Mouse (Mus musculus): ENCODE results near the gene Vmn1r13.
"Not testable (repeated sequence)": the region's sequence is repeated elsewhere in the genome, so short reads cannot be mapped to it uniquely, and the experiment has no call there.

Vmn1r13 gene

DNA sequence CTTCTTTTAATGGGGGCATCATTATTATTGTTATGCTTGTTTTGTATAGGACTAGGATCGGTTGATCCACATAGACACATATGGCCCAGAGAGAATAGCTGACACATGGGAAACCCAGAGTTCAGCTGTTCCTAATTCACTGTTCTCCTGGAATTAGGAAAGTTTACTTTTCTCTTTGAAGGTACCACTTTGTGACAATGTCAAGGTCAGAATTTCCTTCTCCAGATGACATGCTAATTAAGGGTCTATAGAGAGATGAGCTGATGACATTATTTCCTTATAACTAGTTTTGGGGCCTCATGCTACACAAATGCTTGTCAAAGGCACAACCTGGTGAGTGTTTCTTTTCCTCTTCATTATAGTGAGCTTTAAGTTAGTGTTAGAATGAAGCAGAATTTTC is at the start of gene Vmn1r13:
Gene Vmn1r13 (plus strand): TSS at position 301 of the 400 bp plus-strand sequence.
- not testable (repeated sequence) for DNase-seq

DNA sequence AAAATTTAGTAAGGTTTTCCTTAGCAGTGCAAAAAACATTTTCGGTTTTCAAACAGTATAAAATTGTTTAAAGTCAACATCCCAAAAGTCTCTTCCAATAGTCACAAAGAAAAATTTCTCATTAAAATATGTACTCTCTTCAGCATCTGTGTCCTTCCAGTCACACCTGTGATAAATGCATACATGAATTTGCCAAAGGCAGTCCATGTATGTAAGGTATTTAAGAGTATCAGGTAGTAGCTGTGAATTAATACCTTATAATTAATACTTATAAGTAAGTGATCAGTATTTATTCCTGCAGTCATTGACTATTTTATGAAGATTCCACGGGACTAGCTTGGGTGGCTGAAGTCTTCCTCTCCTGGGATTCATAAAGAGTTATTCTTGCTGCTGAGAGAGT is 46.5 kb upstream of the Vmn1r13 start, which contains the start of gene Vmn1r12:
Gene Vmn1r12 (plus strand): TSS at position 301 of the 400 bp plus-strand sequence.
- DNase-seq, result no peak

DNA sequence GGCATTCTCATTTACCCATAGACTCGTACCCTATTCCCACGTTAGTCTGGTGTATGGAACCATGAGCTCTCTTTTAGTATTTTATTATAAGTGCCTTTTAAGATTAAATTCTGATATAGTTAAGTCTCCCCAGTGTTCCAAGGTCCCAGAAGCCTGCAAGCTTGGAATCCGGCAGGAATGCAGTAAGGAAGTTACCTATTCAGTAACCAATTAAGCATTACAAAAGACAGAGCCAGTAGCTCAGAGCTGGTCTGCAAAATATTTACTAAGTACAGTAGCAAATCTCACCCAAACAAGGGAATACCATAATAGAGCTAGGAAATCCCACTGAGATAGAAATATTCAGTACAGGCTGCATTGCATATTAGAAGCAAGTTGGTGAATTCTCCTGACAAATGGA is 13.1 kb upstream of the Vmn1r13 start:
- DNase-seq, result peak; percentile 20 to 38

DNA sequence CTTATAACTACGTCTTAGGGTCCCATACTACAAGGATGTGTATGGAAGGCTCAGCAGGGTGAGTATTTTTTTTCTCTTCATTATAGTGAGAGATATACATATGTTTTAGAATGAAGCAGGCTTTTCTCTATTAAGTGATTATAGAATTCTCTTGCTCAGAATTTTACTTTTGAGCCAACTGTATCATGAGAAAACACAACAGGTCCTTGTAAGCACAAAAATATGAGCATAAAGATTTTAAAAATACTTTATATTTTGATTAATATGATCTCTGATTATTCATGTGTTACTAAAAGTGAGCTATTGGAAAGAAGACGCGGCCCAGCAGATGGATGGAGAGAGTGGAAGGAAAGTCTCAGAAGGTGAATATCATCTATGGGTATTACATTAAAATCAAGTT is 28.3 kb downstream of the Vmn1r13 start, which contains the start of gene Vmn1r14:
Gene Vmn1r14 (plus strand): TSS at position 301 of the 400 bp plus-strand sequence.
- no peak for DNase-seq

DNA sequence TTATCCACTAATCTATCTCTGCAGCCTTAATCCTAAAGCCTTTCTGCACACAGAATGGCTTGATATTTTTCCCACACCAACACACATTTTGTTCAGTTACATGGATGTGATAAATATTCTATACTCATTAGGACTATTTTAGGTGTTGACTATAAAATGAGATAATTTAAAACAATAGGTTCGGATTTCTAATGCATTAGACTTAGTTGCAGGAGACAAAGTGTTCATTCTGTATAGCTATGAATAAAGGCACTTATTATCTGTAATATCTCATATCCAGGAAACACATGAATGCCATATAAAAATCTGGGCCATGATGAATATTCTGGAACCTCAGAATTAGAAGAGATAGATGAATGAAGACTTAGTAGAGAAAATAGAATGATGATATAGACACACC is 54.6 kb downstream of the Vmn1r13 start, which contains the start of gene Vmn1r15:
Gene Vmn1r15 (plus strand): TSS at position 301 of the 400 bp plus-strand sequence.
- no peak for DNase-seq

DNA sequence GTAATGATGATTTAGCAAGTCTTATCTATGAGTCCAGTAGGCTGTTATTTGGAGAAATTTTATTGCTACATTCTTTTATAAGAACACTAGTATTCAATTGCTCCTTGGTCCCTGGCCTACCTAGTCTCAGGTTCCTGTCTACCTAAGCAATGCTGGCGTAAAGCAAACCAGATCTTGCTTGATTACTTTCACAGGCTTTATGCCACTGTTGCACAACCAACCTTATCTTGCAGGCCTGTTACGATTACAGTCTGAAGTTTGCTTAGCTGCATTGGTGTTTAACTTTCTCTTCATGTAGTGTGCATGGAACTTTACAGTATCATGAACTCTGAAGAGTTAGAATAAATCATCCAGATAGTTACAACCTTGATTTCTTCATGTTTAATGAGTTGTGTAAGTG is 57.9 kb downstream of the Vmn1r13 start:
- DNase-seq, result no peak

Data from kidney, postnatal 36 days (tissue).